Mouse (Mus musculus): Measurements from ENCODE around the gene Got1.

GRCm38 (mm10) chr19:43560244-43560643 is 35.8 kb upstream of the Got1 start:
- TF ChIP-seq CTCF (IDR thresholded peaks at IDR 0.05; ENCODE audit: low read depth) (no peak), EP300 (optimal IDR thresholded peaks at IDR 0.05) (no peak)

Measured in stomach, postnatal 0 days (tissue).